Mouse (Mus musculus): ENCODE data around the gene 9230112D13Rik. TPM values are rescaled to one million over a fixed set of nuclear protein-coding genes. Genes with fewer than 3 reads are reported as not detected.
A peak's percentile ranks its signal among the peaks of the same experiment; 100 is the strongest.

Gene 9230112D13Rik
- polyA plus RNA-seq, 2 experiments = not detected

DNA sequence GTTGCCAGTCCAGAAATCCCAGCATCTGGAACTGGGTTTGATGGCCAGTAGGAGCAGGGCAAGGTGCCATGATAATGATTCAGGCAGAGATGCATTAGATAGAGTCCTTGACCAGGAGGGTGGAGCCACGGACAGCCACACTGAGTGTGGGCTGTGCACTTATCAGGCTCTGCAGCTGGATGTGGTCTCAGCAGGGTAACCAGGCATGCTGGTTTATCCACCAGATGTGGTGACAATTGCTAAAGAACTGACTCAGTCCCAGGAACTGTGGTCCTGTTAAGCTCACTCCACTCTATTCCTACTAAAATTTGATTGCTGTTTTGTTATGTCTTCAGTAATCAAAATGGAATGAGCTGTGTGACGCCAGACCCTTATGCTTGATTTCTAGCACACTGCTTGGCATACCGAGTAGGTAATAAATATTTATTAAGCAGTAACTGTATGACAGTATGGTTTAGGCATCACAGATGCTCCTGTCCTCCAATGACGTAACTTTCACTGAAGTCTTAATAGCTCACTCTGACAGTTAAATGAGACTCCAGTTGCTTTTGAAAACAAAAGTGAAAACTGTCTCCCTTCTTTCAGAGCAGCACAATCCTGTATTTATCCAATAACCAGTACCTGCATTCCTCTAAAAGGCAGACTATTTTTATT is 14.3 kb downstream of the 9230112D13Rik start:
- no peak overlapping the region for H3K27ac ChIP-seq (replicated peaks; ENCODE audit: low read depth, low read length)
- 13% methylated on average over 4 of the region's 4 CpGs for WGBS

GRCm38 (mm10) chr14:34505309-34505708 is 17.3 kb downstream of the 9230112D13Rik start:
- no peak for ATAC-seq (ENCODE audit: low FRiP score, low read depth)
- Histone ChIP-seq H3K9ac (ENCODE audit: low read depth, low read length, severe bottlenecking) (no peak overlapping the region), H3K4me3 (replicated peaks; ENCODE audit: low read length) (no peak overlapping the region), H3K4me2 (replicated peaks; ENCODE audit: low read depth, low read length, severe bottlenecking) (no peak overlapping the region), H3K36me3 (ENCODE audit: control insufficient read depth, insufficient read depth, low read length) (no peaks in the 10 kb centered on the region), H3K4me1 (ENCODE audit: control insufficient read depth, insufficient read depth, low read length) (peaks cover 25% of the 10 kb centered on the region), H3K27ac (replicated peaks; ENCODE audit: low read depth, low read length) (no peak overlapping the region), H3K9me3 (ENCODE audit: control insufficient read depth, low read length) (no peaks in the 10 kb centered on the region), H3K27me3 (ENCODE audit: control insufficient read depth, insufficient read depth, low read length) (no peaks in the 10 kb centered on the region)
- DNase-seq (ENCODE audit: low spot score) = no peak
- TF ChIP-seq POLR2A (IDR thresholded peaks at IDR 0.05; ENCODE audit: borderline replicate concordance, extremely low read depth, insufficient read depth, insufficient read length) = no peak
- WGBS = 47% methylated on average over 7 of the region's 7 CpGs

More for the DNA sequence above, 14.3 kb downstream of the 9230112D13Rik start:
- no peak overlapping the region for H3K4me3 ChIP-seq (replicated peaks; ENCODE audit: low read length)
- no peaks in the 10 kb centered on the region for H3K27me3 ChIP-seq (ENCODE audit: control insufficient read depth, insufficient read depth, low read length)
- DNase-seq (ENCODE audit: low spot score) (peak; percentile 30), ATAC-seq (ENCODE audit: low FRiP score, low read depth) (peak; percentile 51)
- no peaks in the 10 kb centered on the region for H3K9me3 ChIP-seq (ENCODE audit: control insufficient read depth, low read length)
- H3K36me3 ChIP-seq (ENCODE audit: control insufficient read depth, insufficient read depth, low read length) = no peaks in the 10 kb centered on the region
- peaks cover 20% of the 10 kb centered on the region for H3K4me1 ChIP-seq (ENCODE audit: control insufficient read depth, insufficient read depth, low read length)
- no peak for TF ChIP-seq POLR2A (IDR thresholded peaks at IDR 0.05; ENCODE audit: borderline replicate concordance, extremely low read depth, insufficient read depth, insufficient read length)
- H3K4me2 ChIP-seq (replicated peaks; ENCODE audit: low read depth, low read length, severe bottlenecking) = no peak overlapping the region
- no peak overlapping the region for H3K9ac ChIP-seq (ENCODE audit: low read depth, low read length, severe bottlenecking)

- ATAC-seq (ENCODE audit: low FRiP score, low read depth) (no peak), DNase-seq (ENCODE audit: low spot score) (no peak)
- H3K4me1 ChIP-seq (ENCODE audit: control insufficient read depth, insufficient read depth, low read length) = peaks cover 34% of the 10 kb centered on the region
- H3K36me3 ChIP-seq (ENCODE audit: control insufficient read depth, insufficient read depth, low read length) = no peaks in the 10 kb centered on the region
- TF ChIP-seq POLR2A (IDR thresholded peaks at IDR 0.05; ENCODE audit: borderline replicate concordance, extremely low read depth, insufficient read depth, insufficient read length) = no peak
- H3K9me3 ChIP-seq (ENCODE audit: control insufficient read depth, low read length) = no peaks in the 10 kb centered on the region
- H3K27me3 ChIP-seq (ENCODE audit: control insufficient read depth, insufficient read depth, low read length) = no peaks in the 10 kb centered on the region
- no peak overlapping the region for H3K9ac ChIP-seq (ENCODE audit: low read depth, low read length, severe bottlenecking)
- H3K4me2 ChIP-seq (replicated peaks; ENCODE audit: low read depth, low read length, severe bottlenecking) = no peak overlapping the region
- 64% methylated on average over 5 of the region's 5 CpGs for WGBS
- H3K4me3 ChIP-seq (replicated peaks; ENCODE audit: low read length) = no peak overlapping the region
- H3K27ac ChIP-seq (replicated peaks; ENCODE audit: low read depth, low read length) = no peak overlapping the region
Measured at GRCm38 (mm10) chr14:34504377-34504776, 18.2 kb downstream of the 9230112D13Rik start.

GRCm38 (mm10) chr14:34503759-34504158 is 18.8 kb downstream of the 9230112D13Rik start:
- Histone ChIP-seq H3K4me1 (ENCODE audit: control insufficient read depth, insufficient read depth, low read length) (peaks cover 34% of the 10 kb centered on the region), H3K4me2 (replicated peaks; ENCODE audit: low read depth, low read length, severe bottlenecking) (peak overlapping the region; percentile 71), H3K9ac (ENCODE audit: low read depth, low read length, severe bottlenecking) (no peak overlapping the region), H3K4me3 (replicated peaks; ENCODE audit: low read length) (peak overlapping the region; percentile 94), H3K36me3 (ENCODE audit: control insufficient read depth, insufficient read depth, low read length) (no peaks in the 10 kb centered on the region), H3K27ac (replicated peaks; ENCODE audit: low read depth, low read length) (no peak overlapping the region), H3K27me3 (ENCODE audit: control insufficient read depth, insufficient read depth, low read length) (no peaks in the 10 kb centered on the region), H3K9me3 (ENCODE audit: control insufficient read depth, low read length) (no peaks in the 10 kb centered on the region)
- 62% methylated on average over 6 of the region's 6 CpGs for WGBS
- ATAC-seq (ENCODE audit: low FRiP score, low read depth) (no peak), DNase-seq (ENCODE audit: low spot score) (no peak)
- TF ChIP-seq POLR2A (IDR thresholded peaks at IDR 0.05; ENCODE audit: borderline replicate concordance, extremely low read depth, insufficient read depth, insufficient read length) = no peak

DNA sequence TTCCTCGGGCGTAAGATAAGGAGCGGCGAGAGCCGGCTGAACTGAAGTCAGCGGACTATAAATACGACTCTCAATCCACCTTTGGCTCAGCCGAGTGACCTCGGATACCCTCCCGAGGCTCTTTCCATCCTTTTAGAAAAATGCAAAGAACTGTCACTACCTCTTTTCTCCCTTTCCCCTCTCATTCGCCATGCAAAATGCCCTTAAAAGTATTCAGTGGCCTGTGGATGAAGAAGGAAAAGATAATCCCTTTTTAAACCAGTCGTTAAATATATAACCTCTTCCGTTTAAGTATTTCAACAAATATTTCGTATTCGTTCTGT is 19.3 kb downstream of the 9230112D13Rik start, which contains the start of gene Bmpr1a:
Bmpr1a (minus strand) TSS at position 17 of the 323 bp plus-strand sequence.
- peak within 1 kb of the TSS; percentile 100 for H3K9ac ChIP-seq (ENCODE audit: low read depth, low read length, severe bottlenecking)
- DNase-seq (ENCODE audit: low spot score) = no peak
- H3K36me3 ChIP-seq (ENCODE audit: control insufficient read depth, insufficient read depth, low read length) = no peaks in the 10 kb centered on the region
- peak within 1 kb of the TSS; percentile 71 for H3K4me2 ChIP-seq (replicated peaks; ENCODE audit: low read depth, low read length, severe bottlenecking)
- no peak for TF ChIP-seq POLR2A (IDR thresholded peaks at IDR 0.05; ENCODE audit: borderline replicate concordance, extremely low read depth, insufficient read depth, insufficient read length)
- peak within 1 kb of the TSS; percentile 94 for H3K4me3 ChIP-seq (replicated peaks; ENCODE audit: low read length)
- no peak for ATAC-seq (ENCODE audit: low FRiP score, low read depth)
- H3K27ac ChIP-seq (replicated peaks; ENCODE audit: low read depth, low read length) = peak within 1 kb of the TSS; percentile 100
- H3K4me1 ChIP-seq (ENCODE audit: control insufficient read depth, insufficient read depth, low read length) = peaks cover 30% of the 10 kb centered on the region
- H3K27me3 ChIP-seq (ENCODE audit: control insufficient read depth, insufficient read depth, low read length) = no peaks in the 10 kb centered on the region
- H3K9me3 ChIP-seq (ENCODE audit: control insufficient read depth, low read length) = no peaks in the 10 kb centered on the region
- WGBS = 4% methylated on average over 15 of the region's 15 CpGs
